Mouse (Mus musculus) hindbrain, embryonic 13.5 days (tissue): ENCODE data around the gene Tmbim6. TPM values are rescaled to one million over a fixed set of nuclear protein-coding genes. Genes with fewer than 3 reads are reported as not detected.
"Not testable (repeated sequence)": the region's sequence is repeated elsewhere in the genome, so short reads cannot be mapped to it uniquely, and the experiment has no call there.

ENCODE experiments used
- ATAC-seq: fragments of 200-750 bp; cut with Nextera tagmentation; 2 replicates; pipeline ENCODE4 v1.8.0; 2017; ENCODE audit warnings: moderate TSS enrichment; ENCODE audit not compliant: low FRiP score
- H3K27ac ChIP-seq: fragments of 300-500 bp; sonication (generic); 2 replicates; pipeline ENCODE4 v1.5.1; 2015; ENCODE audit warnings: inconsistent platforms, mild to moderate bottlenecking, moderate library complexity
- H3K27me3 ChIP-seq: fragments of 300-500 bp; sonication (generic); 2 replicates; pipeline ENCODE4 v1.6.1; 2015; ENCODE audit warnings: mild to moderate bottlenecking, inconsistent platforms
- H3K36me3 ChIP-seq: fragments of 300-500 bp; sonication (generic); 2 replicates; pipeline ENCODE4 v1.6.1; 2015; ENCODE audit warnings: mild to moderate bottlenecking, inconsistent platforms
- H3K4me1 ChIP-seq: fragments of 300-500 bp; sonication (generic); replicated peaks from 2 replicates; pipeline ENCODE4 v1.6.1; 2015; ENCODE audit warnings: inconsistent platforms
- H3K4me2 ChIP-seq: fragments of 300-500 bp; sonication (generic); 2 replicates; pipeline ENCODE4 v1.6.1; 2015; ENCODE audit warnings: inconsistent platforms, mild to moderate bottlenecking, moderate library complexity
- H3K4me3 ChIP-seq: fragments of 300-500 bp; sonication (generic); 2 replicates; pipeline ENCODE4 v1.5.1; 2015; ENCODE audit warnings: mild to moderate bottlenecking, inconsistent platforms
- H3K9ac ChIP-seq: fragments of 300-500 bp; sonication (generic); 2 replicates; pipeline ENCODE4 v1.6.1; 2015; ENCODE audit warnings: mild to moderate bottlenecking, inconsistent platforms
- H3K9me3 ChIP-seq: fragments of 300-500 bp; sonication (generic); 2 replicates; pipeline ENCODE4 v1.6.1; 2016; ENCODE audit warnings: inconsistent platforms
- whole genome bisulfite sequencing: fragments of 180-500 bp; shearing (Covaris S2); methylation state at CpG from one replicate; pipeline ENCODE4 v1.1.7; 2015; 5-methylcytosine and 5-hydroxymethylcytosine counted together
- polyA plus RNA-seq: library from polyadenylated mRNA; unstranded; fragments of >200 nt; fragmentation: Nextera tagmentation; extraction: Ambion mirVana; gene quantifications from 2 replicates; pipeline ENCODE4 v1.2.1, GENCODE M21; 2015

The Tmbim6 gene
- polyA plus RNA-seq, 1 experiment from 2014 or later, result 257 TPM

DNA sequence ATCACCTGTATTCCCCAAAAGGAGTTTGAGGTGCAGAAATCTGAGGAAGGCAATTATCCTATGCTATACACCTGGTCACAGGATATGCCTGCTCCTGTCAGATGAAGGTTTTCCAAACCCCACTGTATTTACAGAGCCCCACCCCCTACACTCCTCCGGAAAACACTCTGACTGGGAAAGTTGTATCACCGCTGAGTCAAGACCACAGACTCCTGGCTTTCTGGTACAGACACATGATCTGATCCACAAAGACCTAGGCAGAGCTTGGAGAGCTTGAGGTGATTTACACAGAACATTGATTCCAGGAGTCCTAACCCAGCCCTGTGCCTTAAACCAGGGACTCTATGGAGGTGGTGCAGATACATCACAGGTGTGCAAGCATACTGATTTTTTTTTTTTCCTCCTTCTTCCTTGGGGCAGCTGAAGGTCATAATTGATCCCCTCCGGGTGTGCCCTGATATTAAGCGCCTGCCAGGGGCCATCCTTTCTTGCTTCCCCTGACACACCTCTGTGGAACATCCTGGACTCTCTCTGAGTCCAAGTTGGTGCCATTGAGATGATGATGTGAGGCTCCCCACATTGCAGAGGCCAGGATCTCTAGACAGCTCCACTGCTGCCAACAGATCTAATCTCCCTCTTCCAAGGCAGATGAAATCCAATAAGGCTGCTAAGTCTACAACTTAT is 24.0 kb upstream of the Tmbim6 start:
- WGBS, result 72% methylated on average over 4 of the region's 4 CpGs
- H3K9me3 ChIP-seq, result no peaks in the 10 kb centered on the region
- no peak overlapping the region for H3K27ac ChIP-seq
- peaks cover 29% of the 10 kb centered on the region for H3K4me1 ChIP-seq
- H3K9ac ChIP-seq, result peak overlapping the region; percentile 89
- H3K4me3 ChIP-seq, result peak overlapping the region; percentile 84
- peaks cover 3% of the 10 kb centered on the region; the same call in 1 of the 2 replicates for H3K27me3 ChIP-seq
- no peak for ATAC-seq
- H3K36me3 ChIP-seq, result no peaks in the 10 kb centered on the region
- H3K4me2 ChIP-seq, result peak overlapping the region; percentile 72

DNA sequence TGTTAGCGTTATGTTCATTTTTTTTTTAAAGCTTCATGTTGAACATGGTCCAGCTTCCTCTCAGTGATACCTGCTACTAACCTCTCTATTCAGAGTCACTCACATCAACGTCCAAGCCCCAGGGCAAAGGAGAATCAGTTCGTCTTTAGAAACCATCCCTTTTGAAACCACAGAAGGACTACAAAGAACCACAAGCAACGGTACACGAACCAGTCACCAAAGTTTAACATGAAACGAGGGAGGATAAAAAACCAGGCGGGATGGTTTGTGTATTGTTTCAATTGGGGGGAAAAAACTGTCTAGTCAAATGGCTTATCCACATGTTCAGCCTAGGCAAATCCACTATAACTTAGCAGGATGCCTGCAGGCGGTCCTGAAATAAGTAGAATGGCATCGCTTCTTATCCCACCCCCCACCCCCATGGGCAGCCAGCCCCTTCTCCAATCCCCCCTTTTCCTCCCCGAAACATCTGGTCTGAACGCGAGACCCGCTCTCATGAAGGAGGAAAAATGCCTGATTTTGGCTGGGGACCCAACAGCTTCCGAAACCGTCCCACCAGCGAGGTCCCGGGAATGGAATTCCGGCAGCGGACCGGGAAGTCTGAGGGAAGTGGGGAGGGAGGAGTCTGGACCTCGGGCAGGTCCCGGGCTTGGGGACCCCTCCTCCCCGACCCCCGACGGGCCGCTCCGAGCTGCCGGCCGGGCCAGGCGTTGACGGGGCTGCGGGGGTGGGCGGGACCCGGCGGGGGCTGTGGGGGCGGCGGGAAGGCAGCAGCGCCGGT is 23.1 kb upstream of the Tmbim6 start:
- peaks cover 23% of the 10 kb centered on the region for H3K4me1 ChIP-seq
- no peaks in the 10 kb centered on the region for H3K36me3 ChIP-seq
- 2% methylated on average over 27 of the region's 39 CpGs for WGBS
- H3K9ac ChIP-seq, result peak overlapping the region; percentile 89
- no peaks in the 10 kb centered on the region for H3K9me3 ChIP-seq
- H3K27ac ChIP-seq, result peak overlapping the region; percentile 91
- H3K4me2 ChIP-seq, result peak overlapping the region; percentile 72
- no peak for ATAC-seq
- peaks cover 3% of the 10 kb centered on the region; the same call in 1 of the 2 replicates for H3K27me3 ChIP-seq
- peak overlapping the region; percentile 84 for H3K4me3 ChIP-seq

- Histone ChIP-seq H3K9ac (peak within 1 kb of the TSS; percentile 89), H3K27me3 (peaks cover 3% of the 10 kb centered on the region; the same call in 1 of the 2 replicates), H3K4me3 (peak within 1 kb of the TSS; percentile 84), H3K4me2 (peak within 1 kb of the TSS; percentile 72), H3K36me3 (no peaks in the 10 kb centered on the region), H3K4me1 (peaks cover 18% of the 10 kb centered on the region), H3K9me3 (no peaks in the 10 kb centered on the region), H3K27ac (peak within 1 kb of the TSS; percentile 91)
- ATAC-seq, result peak; percentile 98
- WGBS, result 0% methylated on average over 27 of the region's 48 CpGs
Observed at GRCm38 (mm10) chr15:99370259-99370691, 22.4 kb upstream of the Tmbim6 start, which contains the start of gene Fmnl3. Gene Fmnl3, minus strand, starts transcription at chr15:99370482.

DNA sequence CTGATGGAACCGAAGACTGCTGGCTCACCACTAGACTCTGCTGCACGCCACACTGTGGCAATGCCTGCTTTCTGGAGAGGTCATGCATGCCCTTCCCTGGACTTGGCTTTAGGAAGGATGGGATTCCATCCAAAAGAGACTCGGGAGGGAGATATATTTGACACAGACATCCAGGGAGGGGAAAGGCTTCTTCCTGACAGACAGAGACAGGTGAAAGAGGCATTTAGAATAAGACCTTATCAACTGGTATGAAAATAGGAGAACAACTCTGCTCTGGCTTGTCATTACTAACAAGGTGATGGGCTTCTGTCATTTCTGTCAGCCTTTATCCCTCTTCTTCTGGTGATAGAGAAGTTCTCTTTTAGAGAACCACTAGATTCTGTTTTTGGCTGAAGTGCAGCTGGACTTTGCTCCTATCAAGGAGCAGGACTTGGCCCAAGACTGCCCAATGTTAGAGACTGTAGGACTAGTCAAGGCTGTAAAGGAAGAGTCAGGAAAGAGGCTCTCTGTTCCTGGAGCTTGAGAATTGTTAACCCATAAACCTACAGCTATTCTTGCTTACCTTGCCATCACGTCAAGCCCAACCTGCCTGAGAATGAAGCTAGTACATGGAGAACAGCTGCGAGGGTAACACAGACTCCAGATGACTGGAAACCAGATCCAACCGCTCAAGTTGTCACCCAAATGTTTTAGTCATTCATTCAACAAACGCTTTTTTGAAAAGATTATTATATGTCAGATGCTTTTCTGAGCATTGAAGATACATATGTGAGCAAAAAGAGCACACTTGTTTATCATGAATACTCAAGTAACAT is 20.9 kb upstream of the Tmbim6 start:
- H3K27me3 ChIP-seq, result peaks cover 3% of the 10 kb centered on the region; the same call in 1 of the 2 replicates
- ATAC-seq, result no peak
- no peak overlapping the region for H3K4me3 ChIP-seq

GRCm38 (mm10) chr15:99372761-99373160 is 19.9 kb upstream of the Tmbim6 start:
- no peak overlapping the region for H3K4me2 ChIP-seq
- no peaks in the 10 kb centered on the region for H3K9me3 ChIP-seq
- H3K4me1 ChIP-seq, result peaks cover 18% of the 10 kb centered on the region
- no peaks in the 10 kb centered on the region for H3K36me3 ChIP-seq
- no peak overlapping the region for H3K9ac ChIP-seq
- no peak overlapping the region for H3K27ac ChIP-seq
- no peak overlapping the region for H3K4me3 ChIP-seq
- ATAC-seq, result no peak
- WGBS, result 84% methylated on average over 9 of the region's 9 CpGs
- peaks cover 3% of the 10 kb centered on the region; the same call in 1 of the 2 replicates for H3K27me3 ChIP-seq

More for the DNA sequence above, 20.9 kb upstream of the Tmbim6 start:
- Histone ChIP-seq H3K4me2 (no peak overlapping the region), H3K36me3 (no peaks in the 10 kb centered on the region), H3K9ac (no peak overlapping the region), H3K9me3 (no peaks in the 10 kb centered on the region), H3K4me1 (peaks cover 18% of the 10 kb centered on the region), H3K27ac (no peak overlapping the region)
- WGBS, result 91% methylated on average over 7 of the region's 7 CpGs

GRCm38 (mm10) chr15:99375036-99375435 is 17.6 kb upstream of the Tmbim6 start:
- Histone ChIP-seq H3K36me3 (no peaks in the 10 kb centered on the region), H3K9me3 (no peaks in the 10 kb centered on the region), H3K4me3 (no peak overlapping the region), H3K27me3 (peaks cover 3% of the 10 kb centered on the region; the same call in 1 of the 2 replicates), H3K4me1 (no peaks in the 10 kb centered on the region), H3K9ac (no peak overlapping the region), H3K27ac (no peak overlapping the region), H3K4me2 (no peak overlapping the region)
- WGBS, result 86% methylated on average over 5 of the region's 5 CpGs
- no peak for ATAC-seq

GRCm38 (mm10) chr15:99375581-99375980 is 17.1 kb upstream of the Tmbim6 start:
- WGBS, result 94% methylated on average over 3 of the region's 3 CpGs
- no peak overlapping the region for H3K27ac ChIP-seq
- no peak for ATAC-seq

GRCm38 (mm10) chr15:99376240-99376639 is 16.4 kb upstream of the Tmbim6 start:
- Histone ChIP-seq H3K4me3 (no peak overlapping the region), H3K9me3 (no peaks in the 10 kb centered on the region), H3K4me2 (no peak overlapping the region), H3K36me3 (no peaks in the 10 kb centered on the region), H3K27ac (no peak overlapping the region), H3K9ac (no peak overlapping the region), H3K27me3 (peaks cover 2% of the 10 kb centered on the region; the same call in 1 of the 2 replicates), H3K4me1 (no peaks in the 10 kb centered on the region)
- ATAC-seq, result no peak
- WGBS, result 88% methylated on average over 5 of the region's 5 CpGs

More at GRCm38 (mm10) chr15:99375581-99375980, 17.1 kb upstream of the Tmbim6 start:
- H3K4me2 ChIP-seq, result no peak overlapping the region
- H3K9me3 ChIP-seq, result no peaks in the 10 kb centered on the region
- H3K9ac ChIP-seq, result no peak overlapping the region
- H3K4me3 ChIP-seq, result no peak overlapping the region
- H3K4me1 ChIP-seq, result no peaks in the 10 kb centered on the region
- H3K27me3 ChIP-seq, result peaks cover 3% of the 10 kb centered on the region; the same call in 1 of the 2 replicates
- H3K36me3 ChIP-seq, result no peaks in the 10 kb centered on the region

- Histone ChIP-seq H3K9me3 (no peaks in the 10 kb centered on the region), H3K36me3 (no peaks in the 10 kb centered on the region), H3K4me2 (no peak overlapping the region), H3K27ac (no peak overlapping the region), H3K4me1 (no peaks in the 10 kb centered on the region), H3K9ac (no peak overlapping the region), H3K27me3 (no peaks in the 10 kb centered on the region), H3K4me3 (no peak overlapping the region)
- ATAC-seq, result no peak
Observed at GRCm38 (mm10) chr15:99382893-99383292, 9.8 kb upstream of the Tmbim6 start.

DNA sequence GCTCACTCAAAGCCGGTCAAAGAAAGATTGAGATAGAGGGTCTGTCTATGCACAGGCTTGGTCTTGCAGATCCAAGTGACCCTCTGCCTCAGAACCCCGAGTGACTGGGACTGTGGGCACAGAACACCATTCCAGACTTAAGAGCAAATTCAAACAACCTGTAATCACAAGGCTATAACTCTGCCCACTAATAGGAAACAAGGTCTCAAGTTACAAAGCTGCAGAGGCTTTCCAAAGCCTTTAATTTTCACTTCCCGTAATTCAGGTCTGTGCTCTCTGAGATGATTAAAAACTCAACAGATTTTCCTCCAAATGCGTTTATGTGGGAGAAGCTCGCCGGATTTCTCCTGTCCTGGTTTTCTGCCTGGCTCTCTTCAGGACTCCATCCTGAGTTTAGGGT is 8.6 kb upstream of the Tmbim6 start:
- WGBS, result 81% methylated on average over 6 of the region's 6 CpGs
- H3K9ac ChIP-seq, result no peak overlapping the region
- no peaks in the 10 kb centered on the region for H3K36me3 ChIP-seq
- H3K4me3 ChIP-seq, result no peak overlapping the region
- H3K27me3 ChIP-seq, result no peaks in the 10 kb centered on the region
- H3K4me1 ChIP-seq, result no peaks in the 10 kb centered on the region
- no peak overlapping the region for H3K4me2 ChIP-seq
- no peak for ATAC-seq
- H3K27ac ChIP-seq, result no peak overlapping the region
- H3K9me3 ChIP-seq, result no peaks in the 10 kb centered on the region

DNA sequence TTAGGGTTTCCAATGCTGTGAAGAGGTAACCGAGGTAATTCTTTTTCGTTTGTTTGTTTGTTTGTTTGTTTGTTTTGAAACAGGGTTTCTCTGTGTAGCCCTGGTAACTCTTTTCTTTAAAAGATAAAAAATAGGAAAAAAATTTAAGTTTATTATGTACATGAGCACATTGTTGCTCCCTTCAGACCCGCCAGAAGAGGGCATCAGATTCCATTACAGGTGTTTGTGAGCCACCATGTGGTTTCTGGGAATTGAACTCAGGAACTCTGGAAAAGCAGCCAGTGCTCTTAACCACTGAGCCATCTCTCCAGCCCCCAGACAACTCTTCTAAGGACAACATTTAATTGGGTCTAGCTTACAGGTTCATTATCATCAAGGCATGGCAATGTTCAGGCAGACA is 6.6 kb upstream of the Tmbim6 start:
- H3K36me3 ChIP-seq, H3K4me2 ChIP-seq, H3K27me3 ChIP-seq, H3K4me3 ChIP-seq, H3K9me3 ChIP-seq, H3K9ac ChIP-seq, H3K27ac ChIP-seq, ATAC-seq, H3K4me1 ChIP-seq: not testable (repeated sequence)
- 67% methylated on average over 3 of the region's 3 CpGs for WGBS

DNA sequence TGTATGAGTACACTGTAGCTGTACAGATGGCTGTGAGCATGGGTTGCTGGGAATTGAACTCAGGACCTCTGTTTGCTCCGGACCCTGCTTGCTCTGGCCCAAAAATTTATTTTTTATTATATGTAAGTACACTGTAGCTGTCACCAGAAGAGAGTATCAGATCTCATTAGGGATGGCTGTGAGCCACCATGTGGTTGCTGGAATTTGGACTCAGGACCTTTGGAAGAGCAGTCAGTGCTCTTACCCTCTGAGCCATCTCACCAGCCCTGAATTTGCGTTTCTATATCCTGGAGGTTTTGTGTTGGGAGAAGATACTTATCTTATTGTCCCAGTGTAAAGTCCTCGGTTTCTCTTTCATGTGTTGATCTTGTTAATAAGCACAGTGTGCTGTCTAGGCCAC is 5.9 kb upstream of the Tmbim6 start:
- Histone ChIP-seq H3K4me1 (no peaks in the 10 kb centered on the region), H3K27ac (no peak overlapping the region), H3K4me3 (no peak overlapping the region), H3K9ac (no peak overlapping the region), H3K27me3 (no peaks in the 10 kb centered on the region), H3K4me2 (no peak overlapping the region), H3K9me3 (no peaks in the 10 kb centered on the region), H3K36me3 (no peaks in the 10 kb centered on the region)
- no peak for ATAC-seq
- 75% methylated on average over 3 of the region's 3 CpGs for WGBS
